Mouse (Mus musculus) urinary bladder, postnatal 14 days (tissue): ENCODE measurements around the gene Poldip3.

Source experiments
- DNase-seq: peaks from one replicate; pipeline ENCODE4 v3.0.0; 2021; ENCODE audit warnings: low spot score

The Poldip3 gene

GRCm38 (mm10) chr15:83085901-83086300 is 63.3 kb downstream of the Poldip3 start:
- peak; percentile 59 for DNase-seq

DNA sequence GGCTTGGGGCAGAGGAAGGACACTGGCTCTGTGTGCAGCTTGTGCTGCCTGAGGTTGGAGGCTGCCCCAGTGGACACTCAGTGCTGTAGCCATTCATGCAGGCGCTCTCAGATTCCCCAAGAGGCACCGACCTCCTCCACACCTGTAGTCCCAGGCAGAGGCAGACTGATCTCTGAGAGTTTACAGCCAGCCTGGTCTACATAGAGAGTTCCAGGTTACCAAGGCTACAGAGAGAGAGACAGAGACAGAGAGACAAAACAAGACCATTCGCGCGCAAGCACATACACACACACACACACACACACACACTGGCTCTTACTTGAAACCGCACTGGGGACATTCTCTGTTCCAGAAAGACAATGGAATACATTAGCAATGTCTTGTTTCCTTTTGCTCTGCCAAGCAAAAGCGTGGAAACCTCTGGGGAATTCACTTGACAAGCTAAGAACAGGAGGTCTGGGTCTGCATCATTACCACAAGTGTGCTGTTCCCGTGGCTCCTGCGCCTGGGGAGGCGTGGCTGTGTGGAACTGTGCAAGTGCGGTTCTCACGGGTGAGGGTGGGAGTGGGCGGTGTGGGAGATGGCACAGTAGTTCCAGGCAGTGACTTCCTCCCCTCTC is 65.1 kb downstream of the Poldip3 start:
- DNase-seq = no peak

DNA sequence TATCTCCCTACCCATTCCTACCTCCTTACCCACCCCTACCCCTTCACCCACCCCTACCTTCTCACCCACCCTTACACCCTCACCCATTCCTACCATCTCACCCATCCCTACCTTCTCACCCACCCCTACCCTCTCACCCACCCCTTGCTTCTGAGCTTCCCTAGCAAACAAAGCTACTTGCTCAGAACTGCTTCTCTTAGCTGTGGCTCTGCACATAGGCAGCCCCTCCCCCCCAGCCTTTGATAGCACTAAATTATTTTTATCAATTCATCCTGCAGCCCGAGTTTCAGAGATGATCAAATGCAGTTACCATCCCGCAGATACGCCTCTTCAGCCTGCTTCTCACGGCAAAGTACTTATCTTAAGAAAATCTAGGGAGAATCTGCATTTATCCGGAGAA is 65.7 kb downstream of the Poldip3 start:
- DNase-seq = no peak
